Comparison of ENCODE assay signal across 12 mouse cellular contexts in the genomic region with DNA sequence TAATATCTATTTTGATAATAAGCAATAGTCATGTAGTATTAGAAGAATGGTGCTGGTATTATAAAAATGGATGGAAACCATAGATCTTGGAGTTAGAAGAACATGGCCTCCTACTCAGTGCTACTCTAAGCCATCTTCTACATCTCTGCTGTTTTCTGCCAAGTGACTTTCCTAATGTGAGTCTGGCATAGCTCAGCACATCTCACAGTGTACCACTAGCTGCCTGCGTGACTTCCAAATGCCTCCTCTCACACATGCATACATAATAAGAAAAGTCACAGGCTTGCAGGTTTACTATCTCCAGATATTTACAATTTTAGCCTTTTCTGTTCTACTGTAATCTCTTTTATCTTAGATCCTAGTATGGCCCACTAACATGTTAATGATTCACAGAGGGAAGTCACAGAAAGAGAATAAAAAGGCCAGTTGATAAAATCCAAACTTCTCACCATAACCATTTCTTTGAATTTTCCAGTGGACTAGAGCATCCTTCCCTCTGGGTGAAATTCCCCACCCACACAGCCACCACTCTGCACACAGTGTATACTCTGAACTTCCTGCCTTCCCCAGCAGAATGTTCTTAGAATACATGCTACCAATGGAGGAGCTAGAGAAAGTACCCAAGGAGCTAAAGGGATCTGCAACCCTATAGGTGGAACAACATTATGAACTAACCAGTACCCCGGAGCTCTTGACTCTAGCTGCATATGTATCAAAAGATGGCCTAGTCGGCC.
"Had no signal": no experiment of that assay in that cellular context is flagged by ENCODE, and none has a peak within 500 bp of the region (broad histone marks: within the 10 kb centered on the region; RNA-seq: fewer than 3 reads in every experiment).

No protein-coding gene starts in this region.

- DNase-seq: forebrain, postnatal 0 days; gastrocnemius, postnatal 14 days; gastrocnemius, postnatal 36 days; heart, adult 18-20 months; heart, postnatal 10 days; heart, postnatal 36 days; kidney, adult 18-20 months; kidney, adult 8-10 months; kidney, postnatal 10 days; kidney, postnatal 25 days; kidney, postnatal 4 days; left cerebral cortex, postnatal 4 days had no signal
